Mouse (Mus musculus): ENCODE measurements around the gene Col6a5. TPM values are rescaled to one million over a fixed set of nuclear protein-coding genes. Genes with fewer than 3 reads are reported as not detected.

Col6a5 gene
- polyA plus RNA-seq, 1 experiment from 2014 or later, result 0.38 TPM

DNA sequence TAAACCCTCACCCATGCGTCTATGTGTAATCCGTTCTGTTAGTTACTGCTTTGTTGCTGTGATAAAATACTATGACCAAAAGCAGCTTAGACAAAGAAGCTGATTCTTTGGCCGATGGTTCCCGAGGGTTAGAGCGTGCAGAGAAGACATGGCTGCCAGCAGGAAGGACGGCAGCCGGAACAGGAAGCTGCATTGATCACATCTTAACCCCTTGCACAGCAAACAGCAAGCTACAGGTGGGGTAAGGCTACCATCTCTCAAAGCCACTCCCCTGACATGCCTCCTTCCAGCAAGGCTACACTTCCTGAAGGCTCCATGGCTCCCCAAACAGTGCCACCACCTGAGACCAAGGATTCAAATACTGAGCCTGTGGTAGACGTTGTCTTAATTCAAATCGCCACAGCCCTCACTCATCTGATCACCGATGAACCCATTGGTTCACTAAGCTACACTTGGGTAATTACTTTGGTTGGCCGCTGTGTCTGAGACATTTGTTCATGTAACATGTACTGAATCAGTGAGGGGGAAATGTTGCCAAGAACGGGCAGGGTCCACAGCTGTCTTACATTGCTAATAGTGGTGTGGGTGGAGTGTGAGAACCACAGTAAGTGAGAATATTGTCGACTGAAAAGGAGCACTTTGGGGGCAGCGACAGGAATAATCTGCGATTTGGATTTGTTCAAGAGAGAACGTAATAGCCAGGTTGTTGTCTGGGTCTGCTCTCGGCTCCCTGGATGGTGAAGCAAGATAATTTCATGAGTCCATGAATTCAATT is 75.6 kb downstream of the Col6a5 start:
- Histone ChIP-seq H3K27me3 (ENCODE audit: control insufficient read depth, insufficient read depth, low read length) (no peaks in the 10 kb centered on the region), H3K9ac (ENCODE audit: low read length) (no peak overlapping the region), H3K4me1 (ENCODE audit: control insufficient read depth, insufficient read depth, low read length) (peaks cover 11% of the 10 kb centered on the region), H3K9me3 (replicated peaks; ENCODE audit: control insufficient read depth, low read length) (no peaks in the 10 kb centered on the region), H3K4me3 (ENCODE audit: low read length) (no peak overlapping the region), H3K27ac (ENCODE audit: low read length) (no peak overlapping the region), H3K4me2 (ENCODE audit: low read depth, low read length) (no peak overlapping the region), H3K36me3 (ENCODE audit: control insufficient read depth, insufficient read depth) (no peaks in the 10 kb centered on the region)
- no peak for ATAC-seq (replicated peaks; ENCODE audit: extremely low read depth, insufficient read depth, low FRiP score)
- WGBS, result 72% methylated on average over 17 of the region's 17 CpGs

DNA sequence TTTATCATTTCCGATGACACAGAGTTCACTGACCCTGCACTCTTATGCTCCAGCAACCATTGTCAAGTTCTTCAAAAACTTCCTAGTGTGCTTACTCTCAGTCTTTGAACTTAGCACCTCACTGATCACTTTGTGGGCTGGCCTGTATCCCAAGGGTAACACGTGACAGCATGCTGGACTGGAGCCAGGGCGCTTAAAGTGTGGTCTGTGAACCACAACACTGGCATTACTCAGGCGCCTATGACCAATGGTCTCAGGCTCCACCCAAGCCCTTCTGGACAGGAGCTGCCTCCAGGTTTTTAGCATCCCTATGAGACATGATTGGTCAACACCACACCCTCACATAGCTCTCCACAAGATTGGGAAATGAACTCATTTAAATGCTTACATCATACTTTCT is 79.7 kb downstream of the Col6a5 start:
- ATAC-seq (replicated peaks; ENCODE audit: extremely low read depth, insufficient read depth, low FRiP score), result no peak

GRCm38 (mm10) chr9:105878365-105879108 is 81.9 kb downstream of the Col6a5 start:
- H3K4me1 ChIP-seq (ENCODE audit: control insufficient read depth, insufficient read depth, low read length), result peaks cover 6% of the 10 kb centered on the region; the same call in 1 of the 2 replicates
- no peak overlapping the region for H3K4me3 ChIP-seq (ENCODE audit: low read length)
- H3K27me3 ChIP-seq (ENCODE audit: control insufficient read depth, insufficient read depth, low read length), result no peaks in the 10 kb centered on the region
- no peak overlapping the region for H3K27ac ChIP-seq (ENCODE audit: low read length)
- H3K36me3 ChIP-seq (ENCODE audit: control insufficient read depth, insufficient read depth), result no peaks in the 10 kb centered on the region
- no peak for ATAC-seq (replicated peaks; ENCODE audit: extremely low read depth, insufficient read depth, low FRiP score)
- H3K4me2 ChIP-seq (ENCODE audit: low read depth, low read length), result no peak overlapping the region
- no peaks in the 10 kb centered on the region for H3K9me3 ChIP-seq (replicated peaks; ENCODE audit: control insufficient read depth, low read length)
- no peak overlapping the region for H3K9ac ChIP-seq (ENCODE audit: low read length)
- WGBS, result 59% methylated on average over 11 of the region's 11 CpGs

More for the DNA sequence above, 79.7 kb downstream of the Col6a5 start:
- Histone ChIP-seq H3K4me2 (ENCODE audit: low read depth, low read length) (no peak overlapping the region), H3K27ac (ENCODE audit: low read length) (no peak overlapping the region), H3K9ac (ENCODE audit: low read length) (no peak overlapping the region), H3K9me3 (replicated peaks; ENCODE audit: control insufficient read depth, low read length) (no peaks in the 10 kb centered on the region), H3K27me3 (ENCODE audit: control insufficient read depth, insufficient read depth, low read length) (no peaks in the 10 kb centered on the region), H3K4me3 (ENCODE audit: low read length) (no peak overlapping the region), H3K4me1 (ENCODE audit: control insufficient read depth, insufficient read depth, low read length) (peaks cover 6% of the 10 kb centered on the region; the same call in 1 of the 2 replicates), H3K36me3 (ENCODE audit: control insufficient read depth, insufficient read depth) (no peaks in the 10 kb centered on the region)
- WGBS, result 41% methylated on average over 4 of the region's 4 CpGs

DNA sequence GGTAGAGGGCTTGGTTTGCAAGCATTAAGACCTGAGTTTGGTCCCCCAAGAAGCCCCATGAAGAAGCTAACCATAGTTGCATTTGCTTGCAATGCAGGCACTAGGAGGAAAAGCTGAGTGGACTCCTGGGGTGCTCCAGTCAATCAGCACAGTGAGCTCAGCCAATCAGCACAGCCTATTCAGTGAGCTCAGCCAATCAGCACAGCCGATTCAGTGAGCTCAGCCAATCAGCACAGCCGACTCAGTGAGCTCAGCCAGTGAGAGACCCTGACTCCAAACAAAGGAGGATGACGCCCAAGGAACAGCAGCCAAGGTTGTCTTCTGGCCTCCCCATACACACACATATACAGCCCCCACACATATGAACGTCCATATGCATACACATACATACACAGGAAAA is 84.3 kb downstream of the Col6a5 start:
- H3K4me3 ChIP-seq (ENCODE audit: low read length), result no peak overlapping the region
- no peaks in the 10 kb centered on the region for H3K9me3 ChIP-seq (replicated peaks; ENCODE audit: control insufficient read depth, low read length)
- no peak overlapping the region for H3K27ac ChIP-seq (ENCODE audit: low read length)
- H3K4me2 ChIP-seq (ENCODE audit: low read depth, low read length), result no peak overlapping the region
- peaks cover 14% of the 10 kb centered on the region for H3K4me1 ChIP-seq (ENCODE audit: control insufficient read depth, insufficient read depth, low read length)
- no peak overlapping the region for H3K9ac ChIP-seq (ENCODE audit: low read length)
- no peaks in the 10 kb centered on the region for H3K27me3 ChIP-seq (ENCODE audit: control insufficient read depth, insufficient read depth, low read length)
- ATAC-seq (replicated peaks; ENCODE audit: extremely low read depth, insufficient read depth, low FRiP score), result no peak
- no peaks in the 10 kb centered on the region for H3K36me3 ChIP-seq (ENCODE audit: control insufficient read depth, insufficient read depth)
- 90% methylated on average over 4 of the region's 4 CpGs for WGBS

DNA sequence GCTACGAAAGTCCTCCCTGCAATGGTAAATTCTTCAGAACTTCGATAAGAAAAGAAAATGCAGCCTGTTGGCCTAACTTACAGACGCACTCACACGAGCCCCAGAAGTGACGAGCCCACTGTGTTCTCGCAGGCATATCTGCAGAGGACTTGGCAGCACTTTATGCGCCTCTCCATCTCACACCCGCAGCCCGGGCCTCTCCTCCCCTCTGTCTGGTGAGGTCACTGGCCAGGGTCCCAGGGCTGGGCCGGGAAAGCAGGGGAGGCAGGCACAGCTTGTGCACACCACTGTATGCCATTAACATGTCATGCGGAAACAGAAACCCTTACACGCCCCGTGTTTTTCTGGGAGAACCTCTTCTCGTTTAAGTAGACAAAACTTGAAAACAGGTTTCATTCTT is 88.8 kb downstream of the Col6a5 start:
- ATAC-seq (replicated peaks; ENCODE audit: extremely low read depth, insufficient read depth, low FRiP score), result peak; percentile 80
- Histone ChIP-seq H3K4me2 (ENCODE audit: low read depth, low read length) (peak overlapping the region; percentile 12; the same call in 1 of the 2 replicates), H3K4me1 (ENCODE audit: control insufficient read depth, insufficient read depth, low read length) (peaks cover 8% of the 10 kb centered on the region), H3K9ac (ENCODE audit: low read length) (no peak overlapping the region), H3K27ac (ENCODE audit: low read length) (no peak overlapping the region), H3K36me3 (ENCODE audit: control insufficient read depth, insufficient read depth) (no peaks in the 10 kb centered on the region), H3K9me3 (replicated peaks; ENCODE audit: control insufficient read depth, low read length) (no peaks in the 10 kb centered on the region), H3K4me3 (ENCODE audit: low read length) (no peak overlapping the region), H3K27me3 (ENCODE audit: control insufficient read depth, insufficient read depth, low read length) (no peaks in the 10 kb centered on the region)
- WGBS, result 41% methylated on average over 14 of the region's 14 CpGs

DNA sequence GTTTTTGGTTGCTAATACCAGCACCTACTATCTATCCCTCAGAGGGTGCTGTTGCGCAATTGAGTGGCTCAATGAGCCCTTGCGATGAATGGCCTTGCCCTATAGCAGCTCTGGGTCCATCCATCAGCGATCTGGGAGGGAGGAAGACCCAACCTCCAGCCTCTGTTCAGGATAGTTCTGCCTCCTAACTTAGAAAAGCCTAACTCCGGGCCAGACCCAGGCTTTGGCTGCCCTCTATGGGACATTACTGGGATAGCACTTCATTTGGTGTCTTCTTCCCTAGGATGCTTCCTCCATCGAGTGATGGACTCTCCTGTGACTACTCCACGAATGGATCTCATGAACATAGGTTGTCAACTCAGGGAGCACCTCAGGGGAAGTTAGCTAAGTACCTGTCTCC is 102.7 kb downstream of the Col6a5 start:
- 18% methylated on average over 6 of the region's 6 CpGs for WGBS
- no peaks in the 10 kb centered on the region for H3K9me3 ChIP-seq (replicated peaks; ENCODE audit: control insufficient read depth, low read length)
- no peak overlapping the region for H3K4me3 ChIP-seq (ENCODE audit: low read length)
- H3K9ac ChIP-seq (ENCODE audit: low read length), result no peak overlapping the region
- no peaks in the 10 kb centered on the region for H3K36me3 ChIP-seq (ENCODE audit: control insufficient read depth, insufficient read depth)
- no peak overlapping the region for H3K27ac ChIP-seq (ENCODE audit: low read length)
- H3K4me1 ChIP-seq (ENCODE audit: control insufficient read depth, insufficient read depth, low read length), result no peaks in the 10 kb centered on the region
- H3K27me3 ChIP-seq (ENCODE audit: control insufficient read depth, insufficient read depth, low read length), result no peaks in the 10 kb centered on the region
- ATAC-seq (replicated peaks; ENCODE audit: extremely low read depth, insufficient read depth, low FRiP score), result no peak
- H3K4me2 ChIP-seq (ENCODE audit: low read depth, low read length), result no peak overlapping the region

- ATAC-seq (replicated peaks; ENCODE audit: extremely low read depth, insufficient read depth, low FRiP score), result no peak
Observed at GRCm38 (mm10) chr9:105852778-105853065, 107.7 kb downstream of the Col6a5 start.

GRCm38 (mm10) chr9:105852015-105852777 is 108.2 kb downstream of the Col6a5 start:
- no peak overlapping the region for H3K4me2 ChIP-seq (ENCODE audit: low read depth, low read length)
- H3K9me3 ChIP-seq (replicated peaks; ENCODE audit: control insufficient read depth, low read length), result no peaks in the 10 kb centered on the region
- 56% methylated on average over 14 of the region's 14 CpGs for WGBS
- H3K4me1 ChIP-seq (ENCODE audit: control insufficient read depth, insufficient read depth, low read length), result peaks cover 3% of the 10 kb centered on the region; the same call in 1 of the 2 replicates
- no peaks in the 10 kb centered on the region for H3K36me3 ChIP-seq (ENCODE audit: control insufficient read depth, insufficient read depth)
- no peak; the same call in 1 of the 2 replicates for ATAC-seq (replicated peaks; ENCODE audit: extremely low read depth, insufficient read depth, low FRiP score)
- no peak overlapping the region for H3K9ac ChIP-seq (ENCODE audit: low read length)
- H3K4me3 ChIP-seq (ENCODE audit: low read length), result no peak overlapping the region
- H3K27me3 ChIP-seq (ENCODE audit: control insufficient read depth, insufficient read depth, low read length), result no peaks in the 10 kb centered on the region
- H3K27ac ChIP-seq (ENCODE audit: low read length), result no peak overlapping the region

More at GRCm38 (mm10) chr9:105852778-105853065, 107.7 kb downstream of the Col6a5 start:
- Histone ChIP-seq H3K4me3 (ENCODE audit: low read length) (no peak overlapping the region), H3K9me3 (replicated peaks; ENCODE audit: control insufficient read depth, low read length) (no peaks in the 10 kb centered on the region), H3K27ac (ENCODE audit: low read length) (no peak overlapping the region), H3K4me2 (ENCODE audit: low read depth, low read length) (no peak overlapping the region), H3K9ac (ENCODE audit: low read length) (no peak overlapping the region), H3K4me1 (ENCODE audit: control insufficient read depth, insufficient read depth, low read length) (no peaks in the 10 kb centered on the region; the same call in 1 of the 2 replicates), H3K27me3 (ENCODE audit: control insufficient read depth, insufficient read depth, low read length) (no peaks in the 10 kb centered on the region), H3K36me3 (ENCODE audit: control insufficient read depth, insufficient read depth) (no peaks in the 10 kb centered on the region)
- 47% methylated on average over 1 of the region's 1 CpGs for WGBS
